Mouse (Mus musculus) retina, embryonic 14.5 days (tissue): ENCODE measurements at regions not wholly inside any gene's neighbourhood (a gene's known extent, or its start where the extent isn't known, plus 50 kb on each side); places are given as distances from the start of the nearest gene placed in this dataset.
A peak's percentile ranks its signal among the peaks of the same experiment; 100 is the strongest.

Source experiments
- DNase-seq: peaks from one replicate; pipeline ENCODE4 v3.0.0-alpha.2; 2015; ENCODE audit warnings: low spot score

DNA sequence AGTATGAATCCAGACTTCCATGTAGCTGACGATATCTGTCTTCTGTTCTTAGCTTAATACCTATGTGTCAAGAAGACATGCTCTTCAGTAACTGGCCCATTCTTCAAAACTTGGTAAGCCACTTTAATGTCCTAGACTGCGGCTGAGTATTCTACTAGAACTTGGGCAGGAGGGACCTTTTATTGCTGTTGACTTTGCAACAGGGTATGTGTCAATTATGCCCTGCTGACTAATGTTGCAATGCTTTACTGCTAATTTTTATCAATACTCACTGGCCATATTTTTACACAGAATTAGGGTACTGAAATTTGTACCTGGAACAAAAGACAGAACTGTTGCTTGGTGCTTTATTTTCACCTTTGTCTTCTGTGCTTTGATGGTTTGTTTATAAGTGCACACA is 746.9 kb downstream of the Ppargc1a start:
- DNase-seq: no peak

DNA sequence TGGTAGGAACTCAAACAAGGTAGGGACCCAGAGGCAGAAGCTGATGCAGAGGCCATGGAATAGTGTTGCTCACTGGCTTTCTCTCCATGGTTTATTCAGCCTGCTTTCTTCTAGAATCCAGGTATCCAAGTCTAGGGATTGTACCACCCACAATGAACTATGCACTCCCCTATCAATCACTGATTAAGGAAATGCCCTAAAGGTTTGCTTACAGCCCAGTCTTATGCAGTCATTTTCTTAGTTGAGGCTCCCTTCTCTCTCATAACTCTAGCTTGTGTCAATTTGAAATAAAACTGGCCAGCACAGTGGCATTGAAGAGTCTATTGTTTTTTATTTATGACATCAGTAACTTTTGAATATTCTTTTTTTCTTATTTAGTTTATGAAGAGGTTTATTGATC is 747.6 kb downstream of the Ppargc1a start:
- no peak for DNase-seq

GRCm38 (mm10) chr5:50795310-50795709 is 736.5 kb upstream of the Adgra3 start:
- no peak for DNase-seq

GRCm38 (mm10) chr5:50794453-50795169 is 735.8 kb upstream of the Adgra3 start:
- DNase-seq: peak; percentile 12

GRCm38 (mm10) chr5:50793558-50793957 is 734.8 kb upstream of the Adgra3 start:
- DNase-seq: no peak

GRCm38 (mm10) chr5:50785273-50785672 is 726.5 kb upstream of the Adgra3 start:
- peak; percentile 73 for DNase-seq

DNA sequence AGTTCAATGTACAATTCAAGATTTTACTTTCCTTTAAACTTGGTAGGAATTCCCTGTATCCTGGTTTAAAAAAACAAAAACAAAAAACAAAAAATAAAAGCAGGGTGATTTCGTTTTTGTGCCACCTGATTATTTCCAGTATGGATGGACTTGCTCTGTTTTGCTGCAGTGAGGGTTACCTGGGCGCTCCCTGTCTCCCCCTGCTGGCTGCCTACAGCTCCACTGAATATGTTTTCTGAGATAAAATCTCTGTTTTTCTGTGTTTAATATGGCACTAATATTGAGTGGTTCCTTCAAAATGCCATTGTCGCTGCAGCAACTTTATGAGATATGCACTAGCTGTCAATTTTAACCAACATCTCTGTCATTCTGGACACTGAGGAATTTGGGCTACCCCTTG is 720.3 kb upstream of the Adgra3 start:
- DNase-seq: peak; percentile 9

GRCm38 (mm10) chr5:50778221-50778620 is 719.4 kb upstream of the Adgra3 start:
- no peak for DNase-seq

- DNase-seq: no peak
Measured at GRCm38 (mm10) chr5:50762261-50762660, 703.5 kb upstream of the Adgra3 start.

DNA sequence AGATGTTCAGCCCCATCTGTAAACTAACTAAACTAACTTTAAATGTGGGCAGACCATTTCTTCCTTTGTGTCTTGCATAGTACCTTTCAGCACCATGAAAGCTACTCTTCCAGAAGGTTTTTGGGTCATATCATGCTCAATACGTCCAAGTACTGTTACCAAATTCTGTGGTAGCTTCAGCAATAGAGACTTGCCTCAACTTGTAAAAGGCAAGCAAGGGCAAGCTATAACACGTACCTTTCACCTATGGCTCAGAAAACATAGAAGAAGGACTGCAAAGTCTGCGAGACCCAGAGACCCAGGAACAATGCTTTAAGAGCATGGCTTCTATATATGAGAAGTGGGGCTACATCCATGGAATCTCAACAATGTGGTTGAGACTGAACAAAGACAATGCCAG is 701.6 kb upstream of the Adgra3 start:
- DNase-seq: no peak

DNA sequence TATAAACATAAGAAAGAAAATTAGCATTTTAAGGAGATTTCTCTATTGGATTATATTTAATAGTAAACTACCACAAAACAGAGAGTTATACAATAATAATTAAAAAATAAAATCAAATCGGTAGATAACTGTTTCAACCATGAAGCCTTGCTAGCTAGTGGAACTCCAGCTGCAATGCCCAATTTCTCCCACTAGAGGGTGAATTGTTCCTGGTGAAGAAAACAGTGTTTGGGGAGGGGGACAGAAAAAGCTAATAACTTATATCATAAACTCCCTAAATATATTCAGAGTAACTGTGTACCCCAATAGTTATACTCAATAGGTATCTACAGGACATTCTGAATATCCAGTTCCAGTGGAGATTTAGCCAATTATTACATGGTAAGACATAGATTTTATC is 694.0 kb upstream of the Adgra3 start:
- DNase-seq: peak; percentile 69

DNA sequence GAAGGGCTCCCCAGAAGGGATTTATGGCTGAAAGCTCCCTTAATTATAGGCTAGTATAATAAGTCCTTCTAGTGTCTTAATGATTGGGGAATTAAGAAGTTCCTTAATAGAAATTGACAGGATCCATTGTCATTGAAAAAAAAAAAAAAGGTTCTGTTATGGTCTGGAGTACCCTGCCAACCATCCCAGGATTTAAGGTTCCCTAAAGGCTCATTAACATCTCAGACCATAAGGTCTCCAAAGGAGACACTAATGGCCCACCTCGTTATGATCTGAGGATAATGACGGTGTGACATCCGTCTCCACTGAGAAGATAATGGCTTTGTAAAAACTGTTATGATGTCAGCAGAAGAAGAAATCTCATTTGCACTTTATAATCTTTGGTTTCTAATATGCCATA is 692.6 kb upstream of the Adgra3 start:
- peak; percentile 63 for DNase-seq

DNA sequence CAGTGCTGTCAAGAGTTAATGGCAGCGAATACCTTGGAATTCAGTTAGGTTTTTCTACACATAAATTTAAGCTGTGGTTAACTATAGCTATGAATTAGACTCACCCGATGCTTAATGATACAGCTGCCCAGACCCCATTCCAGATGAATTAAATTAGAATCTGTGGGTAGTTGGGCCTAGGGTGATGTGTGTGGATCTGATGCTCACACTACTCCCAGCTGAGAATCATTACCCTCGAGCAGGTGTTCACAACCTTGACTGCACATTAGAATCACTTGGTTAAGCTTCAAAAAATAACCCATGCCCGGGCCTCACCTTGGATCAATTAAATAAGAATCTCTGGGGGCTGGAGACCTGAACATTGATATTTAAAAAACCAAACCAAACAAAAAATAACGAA is 684.2 kb upstream of the Adgra3 start:
- no peak for DNase-seq

DNA sequence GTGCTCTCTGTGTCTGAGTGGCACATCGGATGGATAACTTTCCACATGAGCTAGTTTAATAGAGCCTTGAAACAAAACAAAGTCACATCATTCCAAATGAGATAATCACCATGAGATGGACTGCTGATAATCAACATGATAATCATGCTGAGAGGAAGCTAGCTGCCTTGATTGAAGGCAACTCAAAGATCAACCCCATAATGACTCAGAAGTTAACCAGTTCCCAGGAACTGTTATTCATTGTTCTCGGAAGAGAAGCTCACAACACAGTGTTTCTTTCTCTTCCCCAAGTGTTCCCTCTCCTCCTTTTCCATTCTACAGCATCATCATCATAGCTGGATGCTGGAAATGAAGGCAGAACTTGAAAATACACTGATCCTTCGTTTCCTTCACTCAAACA is 674.9 kb upstream of the Adgra3 start:
- DNase-seq: peak; percentile 1

DNA sequence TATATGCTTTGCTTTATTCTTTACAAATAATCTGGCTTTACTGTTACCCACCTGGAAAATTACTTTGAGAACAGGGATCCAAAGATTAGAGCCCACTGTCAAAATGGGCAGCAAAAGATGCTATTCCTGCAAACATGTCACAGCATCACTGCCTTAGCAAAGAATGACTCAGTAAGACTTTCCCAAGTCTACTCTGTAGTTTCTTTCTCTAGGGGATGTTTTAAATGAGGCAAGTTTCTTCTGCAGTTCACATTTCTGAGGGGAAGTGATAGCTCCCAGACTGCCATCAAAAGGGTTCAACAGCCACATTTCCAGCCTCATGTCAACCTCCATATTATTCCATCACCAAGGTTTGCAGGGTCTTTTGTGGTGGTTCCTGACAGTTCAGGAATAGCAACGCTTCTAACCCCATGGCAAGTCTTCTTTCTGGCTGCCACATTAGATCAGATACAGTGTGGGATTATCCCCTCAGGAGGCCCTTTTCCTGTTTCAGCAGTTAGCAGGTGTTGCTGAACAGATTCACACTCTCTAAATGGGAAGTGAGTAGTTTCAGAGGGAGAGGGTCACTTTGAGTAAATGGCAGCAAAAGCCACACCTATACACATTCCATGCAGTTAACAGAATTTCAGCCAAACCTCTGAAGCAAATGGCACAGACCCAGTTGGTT is 669.7 kb upstream of the Adgra3 start:
- DNase-seq: no peak

- no peak for DNase-seq
Measured at GRCm38 (mm10) chr5:50706945-50707663, 648.3 kb upstream of the Adgra3 start.

DNA sequence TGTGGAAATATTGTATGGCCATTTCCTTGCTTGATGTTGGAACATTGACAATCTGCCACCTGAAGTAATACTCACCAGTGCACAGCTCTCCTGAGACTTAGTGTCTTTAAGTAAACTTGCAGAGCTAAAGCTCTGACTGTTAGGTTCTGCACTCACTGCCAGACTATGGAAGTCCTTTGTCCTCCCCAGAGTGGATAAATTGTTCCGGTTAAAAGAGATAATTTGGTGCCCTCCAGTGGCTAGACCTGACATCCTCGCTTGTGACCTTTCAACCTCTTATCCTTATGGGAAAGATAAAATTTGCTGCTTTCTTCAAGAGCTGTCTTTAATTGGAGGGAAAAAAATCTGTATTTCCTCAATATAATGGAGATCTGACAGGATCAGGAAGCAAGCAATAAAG is 639.3 kb upstream of the Adgra3 start:
- DNase-seq: peak; percentile 72

DNA sequence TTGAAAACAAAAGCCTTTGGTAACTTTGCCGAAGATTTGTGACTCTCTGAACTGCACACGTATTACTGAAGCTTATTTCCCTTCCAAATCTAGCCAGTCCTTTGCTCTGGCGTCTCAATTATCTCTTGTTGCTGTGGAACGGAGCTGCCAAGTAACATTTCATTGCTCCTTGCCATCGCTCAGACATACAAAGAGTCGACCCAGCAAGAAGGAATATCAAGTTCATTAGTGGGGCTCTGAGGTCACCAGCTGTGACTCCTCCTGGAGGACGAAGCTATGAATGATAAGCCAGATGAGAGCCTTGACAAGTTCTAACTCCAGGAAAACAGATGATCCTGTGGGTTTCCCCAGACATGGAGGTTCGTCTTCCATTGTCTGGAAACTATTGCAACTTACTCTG is 638.8 kb upstream of the Adgra3 start:
- DNase-seq: peak; percentile 32

DNA sequence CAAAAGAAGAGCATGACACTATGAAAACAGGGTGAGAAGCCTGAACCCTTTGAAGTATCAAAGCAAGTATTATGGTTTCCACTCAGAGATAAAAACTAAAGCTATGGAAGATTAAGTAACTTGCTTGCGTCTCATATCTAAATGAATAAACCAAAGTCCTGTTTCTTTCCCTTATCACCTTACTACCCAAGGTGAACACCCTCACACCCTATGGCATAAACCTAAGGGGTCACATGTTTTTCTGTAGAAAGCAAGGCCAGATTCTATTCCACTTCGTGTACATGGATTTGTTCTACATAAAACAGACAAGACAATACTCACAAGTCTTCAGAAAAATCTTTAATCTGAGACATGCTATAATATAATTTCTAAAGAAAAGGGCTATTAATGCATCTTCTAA is 629.6 kb upstream of the Adgra3 start:
- DNase-seq: no peak

DNA sequence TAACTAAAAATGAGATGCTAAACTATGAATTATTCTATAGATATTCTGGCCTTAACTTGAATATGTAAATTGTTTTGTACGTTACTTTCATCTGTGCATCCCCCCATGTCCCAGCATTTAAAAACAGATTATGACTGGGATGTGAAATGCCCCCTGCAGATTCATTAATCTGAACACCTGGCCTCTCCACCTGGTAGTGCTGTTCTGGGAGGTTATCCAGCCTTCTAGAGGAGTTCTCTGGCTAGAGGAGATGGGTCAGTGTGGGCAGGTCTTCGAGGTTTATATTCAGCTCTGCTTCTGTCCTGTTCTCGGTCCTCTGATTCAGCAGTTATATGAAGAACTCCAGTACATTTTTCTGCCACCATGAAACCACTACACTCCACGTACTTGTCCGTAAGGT is 625.2 kb upstream of the Adgra3 start:
- DNase-seq: no peak

- DNase-seq: no peak
Measured at GRCm38 (mm10) chr5:50636539-50636938, 577.7 kb upstream of the Adgra3 start.

DNA sequence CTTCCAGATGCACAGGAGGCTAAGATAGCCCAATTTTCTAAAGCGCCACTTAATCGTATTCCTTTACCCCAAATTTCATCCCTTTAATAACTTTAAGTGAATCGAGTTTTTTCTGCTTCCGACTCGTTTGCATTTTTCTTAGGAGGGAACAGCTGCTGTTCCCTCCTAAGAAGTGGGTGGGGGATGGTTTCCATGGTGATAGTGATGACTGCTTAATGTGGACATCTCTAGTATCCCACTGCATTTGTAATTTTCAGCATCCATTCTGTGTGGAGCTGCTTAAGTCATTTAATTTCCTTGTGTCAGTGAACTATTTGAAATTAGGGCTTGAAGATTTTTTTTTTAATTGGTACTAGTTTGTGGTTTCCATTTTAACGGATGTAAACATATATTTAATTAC is 567.8 kb upstream of the Adgra3 start:
- DNase-seq: no peak

- no peak for DNase-seq
Measured at GRCm38 (mm10) chr5:50624206-50624605, 565.4 kb upstream of the Adgra3 start.
